Mouse (Mus musculus): ENCODE measurements around the gene Ceacam9.

DNA sequence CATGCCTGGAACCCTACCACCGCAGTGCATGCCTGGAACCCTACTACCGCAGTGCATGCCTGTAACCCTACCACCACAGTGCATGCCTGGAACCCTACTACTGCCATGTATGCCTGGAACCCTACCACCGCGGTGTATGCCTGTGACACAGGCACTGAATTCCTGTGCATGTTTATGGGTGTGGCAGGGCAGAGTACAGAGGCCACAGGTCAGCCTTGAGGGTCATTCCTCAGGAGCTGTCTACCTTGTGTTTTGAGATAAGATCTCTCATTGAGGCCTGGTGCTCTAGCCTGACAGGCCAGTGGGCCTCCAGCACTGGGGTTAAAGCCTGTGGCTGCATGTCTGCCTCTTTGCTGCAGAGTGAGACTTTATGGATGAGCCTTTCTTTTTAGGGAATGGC, 23.6 kb downstream of the Ceacam9 start:
- TF ChIP-seq CTCF (conservative IDR thresholded peaks at IDR 0.05; ENCODE audit: insufficient read depth, insufficient read length, low read depth, low read length) (no peak), POLR2A (IDR thresholded peaks at IDR 0.05; ENCODE audit: low read depth, low read length) (no peak)
